Mouse (Mus musculus): ENCODE results near the gene Brms1.

Gene Brms1

DNA sequence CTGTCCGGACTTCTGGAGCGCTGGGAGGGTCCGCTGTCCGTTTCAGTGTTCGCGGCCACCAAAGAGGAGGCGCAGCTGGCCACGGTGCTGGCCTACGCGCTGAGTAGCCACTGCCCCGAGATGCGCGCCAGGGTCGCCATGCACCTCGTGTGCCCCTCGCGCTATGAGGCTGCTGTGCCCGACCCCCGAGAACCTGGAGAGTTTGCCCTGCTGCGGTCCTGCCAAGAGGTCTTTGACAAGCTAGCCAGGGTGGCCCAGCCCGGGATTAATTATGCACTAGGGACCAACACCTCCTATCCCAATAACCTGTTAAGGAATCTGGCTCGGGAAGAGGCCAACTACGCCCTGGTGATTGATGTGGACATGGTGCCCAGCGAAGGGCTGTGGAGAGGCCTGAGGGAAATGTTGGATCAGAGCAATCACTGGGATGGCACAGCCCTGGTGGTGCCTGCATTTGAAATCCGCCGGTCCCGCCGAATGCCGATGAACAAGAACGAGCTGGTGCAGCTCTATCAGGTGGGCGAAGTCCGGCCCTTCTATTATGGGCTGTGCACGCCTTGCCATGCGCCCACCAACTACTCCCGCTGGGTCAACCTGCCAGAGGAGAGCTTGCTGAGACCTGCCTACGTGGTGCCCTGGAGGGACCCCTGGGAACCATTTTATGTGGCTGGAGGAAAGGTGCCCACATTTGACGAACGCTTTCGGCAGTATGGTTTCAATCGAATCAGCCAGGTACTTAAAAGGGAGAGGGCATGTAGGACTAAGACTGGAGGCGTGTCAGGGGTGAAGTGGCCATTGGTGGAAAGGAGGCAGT is 1.6 kb upstream of the Brms1 start:
- DNase-seq: peak in 1 of 2 experiments; percentile 64

DNA sequence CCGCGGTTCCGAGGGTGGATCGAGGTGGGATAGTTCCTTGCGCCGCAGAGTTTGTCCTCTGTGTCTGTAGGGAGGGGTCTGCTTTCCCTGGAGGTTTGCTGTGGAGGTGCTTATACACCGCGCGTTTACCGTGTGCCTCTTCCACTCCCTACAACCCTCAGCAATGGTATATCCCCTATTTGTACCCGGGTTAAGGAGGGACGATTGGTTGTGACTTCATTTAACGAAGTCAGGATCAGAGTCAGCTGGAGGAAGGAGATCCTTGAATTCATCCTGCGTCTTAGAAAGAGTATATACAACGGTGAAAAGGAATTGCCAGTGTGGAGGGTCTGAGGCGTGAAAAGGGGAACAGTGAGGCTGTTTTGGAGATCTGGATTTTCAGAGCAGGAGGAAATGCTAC is 434 bp downstream of the Brms1 start:
- DNase-seq: no peak

DNA sequence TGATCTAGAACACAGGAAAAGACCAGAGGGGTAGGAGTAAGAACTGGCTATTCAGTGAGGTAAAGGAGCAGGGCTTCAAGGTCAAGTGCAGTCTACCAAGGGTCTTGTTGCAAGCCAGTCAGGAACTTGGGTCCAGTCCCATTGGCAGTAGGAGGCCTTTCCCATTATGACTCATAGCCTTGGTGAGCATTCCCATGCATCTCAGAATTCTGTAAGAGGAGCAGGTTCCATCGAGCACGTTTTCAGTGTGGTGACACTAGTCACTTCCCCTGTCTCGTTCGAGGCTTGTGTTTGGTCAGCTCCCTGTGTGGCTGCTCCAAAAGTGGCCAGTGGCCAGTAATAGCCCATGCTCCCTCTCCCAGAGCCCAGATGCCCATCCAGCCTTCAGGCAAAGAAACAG is 4.4 kb downstream of the Brms1 start:
- DNase-seq: peak in 1 of 2 experiments; percentile 40

DNA sequence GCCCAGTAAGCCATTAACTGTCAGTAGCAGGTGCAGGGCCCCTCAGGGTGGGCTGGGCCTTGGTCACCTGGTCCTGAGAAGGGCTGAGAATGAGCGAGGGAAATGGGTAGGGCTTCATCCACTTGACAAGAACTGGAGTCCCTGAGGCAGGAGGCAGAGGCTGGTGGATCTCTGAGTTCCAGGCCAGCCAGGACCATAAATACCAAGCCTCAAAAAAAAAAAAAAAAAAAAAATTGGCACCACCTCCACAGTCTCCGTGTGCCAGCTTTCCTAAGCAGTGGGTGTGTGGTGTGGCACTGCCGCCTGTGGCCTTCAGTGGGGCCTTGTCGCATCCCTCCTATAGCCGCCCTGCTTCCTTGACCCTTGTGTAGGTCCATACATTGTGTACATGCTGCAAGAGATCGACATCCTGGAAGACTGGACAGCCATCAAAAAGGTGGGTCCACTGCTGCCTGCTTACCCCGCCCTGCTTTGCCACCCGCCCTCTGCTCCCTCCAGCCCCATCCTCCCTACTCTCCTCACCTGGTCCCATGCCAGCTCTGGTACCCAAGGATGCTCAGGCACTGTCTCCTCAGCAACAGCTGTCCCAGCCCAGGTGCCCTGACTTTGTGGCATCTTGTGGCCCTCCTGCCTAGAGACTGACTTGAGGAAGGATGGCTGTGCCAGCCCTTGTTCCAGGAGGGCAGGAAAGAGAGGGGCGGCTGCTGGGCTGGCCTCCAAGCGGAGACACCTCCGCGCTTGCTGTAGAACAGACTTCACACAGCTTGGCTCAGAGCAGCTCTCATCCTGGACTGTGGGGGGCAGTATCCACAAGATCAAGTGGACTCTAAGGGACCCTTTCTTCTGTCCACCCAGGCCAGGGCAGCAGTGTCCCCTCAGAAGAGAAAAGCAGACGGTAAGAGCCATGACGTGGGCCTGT is 7.2 kb downstream of the Brms1 start:
- peak in 1 of 2 experiments; percentile 42 for DNase-seq

DNA sequence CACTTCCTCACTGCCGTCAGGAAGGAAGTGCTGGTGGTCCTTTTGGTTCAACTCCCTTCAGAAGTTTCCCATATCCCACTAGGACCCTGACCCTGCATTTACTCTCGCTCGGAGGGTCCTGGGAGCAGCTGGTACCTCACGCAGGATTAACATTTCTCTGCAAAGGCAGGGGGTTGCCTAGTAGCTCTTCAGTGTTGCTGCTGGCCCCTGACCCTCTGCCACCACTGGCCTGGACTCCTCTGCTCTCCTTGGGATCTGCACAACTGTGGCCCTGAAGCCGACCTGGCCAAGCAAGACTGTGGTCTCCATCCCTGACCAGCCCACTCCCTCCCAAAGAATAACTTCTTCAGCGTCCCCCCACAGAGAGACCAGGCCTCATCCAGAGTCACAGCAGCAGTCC is 8.2 kb downstream of the Brms1 start:
- DNase-seq: no peak

DNA sequence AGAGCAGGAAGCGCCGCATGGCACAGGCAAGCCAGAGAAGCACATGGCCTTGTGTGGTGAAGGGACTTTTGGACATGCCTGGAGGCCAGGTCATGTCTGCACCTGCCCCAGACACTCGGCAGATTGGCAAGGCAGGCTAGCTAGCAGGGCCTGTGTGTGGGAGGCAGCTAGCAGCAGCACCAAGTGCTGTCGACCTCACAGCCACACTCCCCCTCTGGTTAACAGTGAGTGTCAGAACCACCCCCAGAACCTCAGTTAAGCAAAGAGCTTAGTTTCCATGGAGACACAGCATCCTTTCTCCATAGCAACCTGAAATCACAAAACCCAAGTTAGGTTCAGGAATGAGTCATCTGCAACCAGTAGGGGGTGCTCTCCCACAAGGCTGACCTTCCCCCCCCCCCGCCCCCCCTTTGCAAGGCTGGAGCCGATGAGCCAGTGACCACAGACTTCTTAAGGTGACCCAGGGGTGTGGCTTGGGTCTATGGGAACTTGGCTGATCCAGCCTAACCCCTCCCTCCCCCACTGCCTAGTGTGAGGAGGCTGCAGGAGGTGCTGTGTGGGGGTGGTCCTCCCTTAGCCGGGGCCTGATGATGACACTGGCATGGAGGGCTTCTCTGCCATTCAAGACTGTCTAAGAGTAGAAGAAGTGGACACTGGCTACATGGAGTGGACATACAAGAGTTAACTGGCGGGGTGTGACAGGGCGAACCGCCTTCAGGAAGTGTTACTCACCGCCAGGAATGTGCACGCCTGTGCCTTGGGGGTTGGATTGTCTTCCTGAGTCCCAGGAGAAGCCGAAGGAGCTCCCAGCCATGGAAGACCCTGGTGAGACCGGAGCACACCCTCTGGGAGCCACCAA is 9.1 kb downstream of the Brms1 start, which contains the start of gene Rin1:
Rin1 (plus strand) TSS at position 435 of the 859 bp plus-strand sequence.
- peak in 1 of 2 experiments; percentile 60 for DNase-seq

DNA sequence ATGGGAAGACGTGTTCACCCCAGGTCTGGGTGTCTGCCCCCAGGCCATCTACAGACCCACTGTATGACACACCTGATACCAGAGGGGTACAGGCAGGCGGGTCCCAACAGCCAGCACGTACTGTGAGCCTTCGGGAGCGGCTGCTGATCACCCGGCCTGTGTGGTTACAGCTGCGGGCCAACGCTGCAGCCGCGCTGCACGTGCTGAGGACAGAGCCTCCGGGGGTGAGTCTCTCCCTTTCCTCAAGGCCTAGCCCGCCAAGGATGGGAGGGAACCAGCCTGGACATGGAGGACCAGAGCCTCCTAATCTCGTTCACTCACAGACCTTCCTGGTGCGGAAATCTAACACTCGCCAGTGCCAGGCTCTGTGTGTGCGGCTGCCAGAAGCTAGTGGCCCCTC is 9.9 kb downstream of the Brms1 start:
- DNase-seq: peak in 1 of 2 experiments; percentile 36

DNA sequence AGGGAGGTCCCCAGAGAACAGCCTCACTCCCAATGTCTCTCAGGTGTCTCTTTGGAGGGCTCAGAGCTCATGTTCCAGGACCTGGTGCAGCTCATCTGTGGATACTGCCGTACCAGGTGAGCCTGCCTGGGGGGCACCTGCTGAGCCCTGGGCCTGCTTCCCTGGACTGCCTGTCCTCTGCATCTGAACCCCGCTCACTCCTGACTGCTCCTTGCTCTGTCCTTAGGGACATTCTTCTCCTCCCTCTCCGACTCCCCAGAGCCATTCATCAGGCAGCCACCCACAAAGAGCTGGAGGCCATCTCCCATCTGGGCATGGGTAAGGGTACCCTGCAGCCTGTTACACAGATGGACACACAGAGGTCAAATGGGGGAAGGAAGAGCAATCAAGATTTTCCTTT is 10.4 kb downstream of the Brms1 start:
- DNase-seq: peak; percentile 40

DNA sequence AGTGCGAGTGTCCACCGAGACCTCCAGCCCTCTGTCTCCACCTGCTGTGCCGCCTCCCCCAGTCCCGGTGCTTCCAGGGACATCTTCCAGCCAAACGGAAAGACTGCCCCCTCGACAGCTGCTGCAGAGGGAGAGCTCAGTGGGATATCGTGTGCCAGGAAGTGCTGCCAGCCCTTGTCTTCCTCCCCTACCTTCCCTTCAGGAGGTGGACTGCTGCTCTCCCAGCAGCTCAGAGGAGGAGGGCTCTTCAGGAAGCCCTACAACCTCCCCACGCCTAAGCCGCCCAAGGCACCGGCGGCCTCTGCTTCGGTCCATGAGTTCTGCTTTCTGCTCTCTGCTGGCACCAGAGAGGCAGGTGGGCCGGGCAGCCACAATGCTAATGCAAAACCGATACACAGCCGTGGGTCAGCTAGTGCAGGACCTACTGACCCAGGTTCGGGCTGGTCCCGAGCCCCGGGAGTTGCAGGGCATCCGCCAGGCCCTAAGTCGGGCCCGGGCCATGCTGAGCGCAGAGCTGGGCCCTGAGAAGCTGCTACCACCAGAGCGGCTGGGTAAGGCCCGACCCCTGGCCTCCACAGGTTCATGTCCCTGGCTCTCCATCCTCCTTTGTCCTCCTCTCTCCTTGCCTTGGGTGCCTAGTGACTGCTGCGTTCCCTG is 11.1 kb downstream of the Brms1 start:
- DNase-seq: peak; percentile 54 to 63

DNA sequence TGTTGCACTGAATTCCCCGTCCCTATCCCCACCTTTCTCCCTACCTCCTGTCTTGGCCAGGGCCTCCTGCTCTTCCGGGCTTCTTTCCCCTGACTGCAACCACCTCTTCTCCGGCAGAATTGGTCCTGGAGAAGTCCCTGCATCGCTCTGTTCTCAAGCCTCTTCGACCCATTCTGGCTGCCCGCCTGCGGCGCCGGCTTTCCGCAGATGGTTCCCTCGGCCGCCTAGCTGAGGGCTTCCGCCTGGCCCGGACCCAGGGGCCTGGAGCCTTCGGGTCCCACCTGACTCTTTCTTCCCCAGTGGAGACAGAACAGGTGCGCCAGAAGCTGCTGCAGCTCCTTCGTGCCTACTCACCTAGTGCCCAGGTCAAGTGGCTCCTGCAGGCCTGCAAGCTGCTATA is 11.7 kb downstream of the Brms1 start:
- DNase-seq: peak; percentile 75 to 82

DNA sequence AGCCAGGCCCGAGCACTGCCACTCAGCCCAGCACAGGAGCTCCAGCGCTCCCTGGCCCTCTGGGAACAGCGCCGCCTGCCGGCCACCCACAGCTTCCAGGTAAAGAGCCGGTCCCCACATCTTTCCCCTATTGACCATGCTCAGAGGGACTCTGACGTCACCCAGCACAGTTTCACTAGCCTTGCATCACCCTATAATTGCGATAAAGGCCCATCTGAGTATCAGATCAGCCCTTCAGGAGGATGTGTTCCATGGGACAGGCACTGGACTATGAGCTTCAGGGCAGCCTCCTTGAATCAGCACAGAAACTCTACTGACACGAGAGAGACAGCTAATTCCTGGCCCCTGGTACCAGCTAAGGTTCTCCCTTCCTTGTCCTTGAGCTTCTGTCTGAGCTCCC is 12.8 kb downstream of the Brms1 start:
- peak; percentile 76 to 88 for DNase-seq

DNA sequence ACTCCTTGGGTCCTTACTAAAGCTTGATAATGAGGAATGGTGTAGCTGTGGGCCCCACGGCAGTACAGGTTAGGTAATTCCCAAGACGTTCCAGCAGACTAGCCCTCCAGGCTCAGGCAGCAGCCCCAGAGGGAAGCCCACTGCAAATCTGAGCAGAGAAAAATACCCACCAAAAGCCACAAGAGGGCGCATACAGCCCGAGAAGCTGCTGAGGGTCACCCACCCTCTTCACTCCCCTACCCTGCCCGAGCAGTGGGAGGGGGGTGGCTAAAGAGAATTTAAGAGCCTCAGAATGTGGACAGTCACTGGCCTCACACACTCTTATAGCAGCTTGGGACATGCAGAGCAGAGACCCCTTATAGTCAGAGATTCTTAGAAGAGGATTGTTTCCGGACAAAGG is 15.1 kb downstream of the Brms1 start:
- peak in 1 of 2 experiments; percentile 53 for DNase-seq

DNA sequence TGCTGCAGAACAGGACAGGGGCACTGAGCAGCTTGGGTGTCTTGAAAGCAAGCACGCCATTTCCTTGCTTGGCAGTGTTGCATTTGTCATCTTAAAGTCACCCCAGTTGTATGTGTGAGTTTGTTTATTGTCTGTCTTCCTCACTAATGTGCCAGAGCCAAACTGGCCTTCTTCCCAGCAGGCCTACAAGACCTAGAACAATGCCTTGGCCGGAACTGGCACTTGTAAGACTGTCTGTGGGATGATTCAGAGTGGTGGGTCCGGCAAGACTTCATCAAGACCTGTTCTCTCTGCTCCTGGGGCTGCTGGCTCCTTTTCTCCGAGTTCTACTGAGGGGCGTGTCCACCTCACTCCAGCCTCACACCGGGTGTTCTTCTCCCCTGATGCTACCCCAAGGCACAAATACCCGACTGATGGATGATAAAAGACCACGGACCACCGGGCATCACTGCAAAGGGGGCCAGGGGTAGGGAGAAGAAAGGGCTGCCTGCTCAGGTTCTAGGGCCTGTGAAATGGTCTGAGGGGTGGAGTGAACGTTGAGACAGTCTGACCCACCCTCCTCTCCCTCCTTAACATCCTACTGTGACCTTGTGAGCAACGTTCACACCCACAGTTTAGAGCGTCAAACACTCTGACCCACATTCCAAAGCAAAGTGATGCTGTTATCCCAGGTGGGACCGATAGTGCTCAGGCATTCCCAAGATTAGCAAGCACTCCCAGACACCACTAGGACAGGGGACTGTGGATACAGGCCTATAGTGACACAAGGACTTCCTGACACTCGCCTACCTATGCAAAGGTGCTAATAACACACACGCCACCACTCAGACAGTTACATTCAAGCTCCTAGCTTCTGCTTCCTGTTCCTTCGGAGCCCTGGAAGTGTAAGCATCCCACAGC is 17.0 kb downstream of the Brms1 start:
- no peak for DNase-seq

DNA sequence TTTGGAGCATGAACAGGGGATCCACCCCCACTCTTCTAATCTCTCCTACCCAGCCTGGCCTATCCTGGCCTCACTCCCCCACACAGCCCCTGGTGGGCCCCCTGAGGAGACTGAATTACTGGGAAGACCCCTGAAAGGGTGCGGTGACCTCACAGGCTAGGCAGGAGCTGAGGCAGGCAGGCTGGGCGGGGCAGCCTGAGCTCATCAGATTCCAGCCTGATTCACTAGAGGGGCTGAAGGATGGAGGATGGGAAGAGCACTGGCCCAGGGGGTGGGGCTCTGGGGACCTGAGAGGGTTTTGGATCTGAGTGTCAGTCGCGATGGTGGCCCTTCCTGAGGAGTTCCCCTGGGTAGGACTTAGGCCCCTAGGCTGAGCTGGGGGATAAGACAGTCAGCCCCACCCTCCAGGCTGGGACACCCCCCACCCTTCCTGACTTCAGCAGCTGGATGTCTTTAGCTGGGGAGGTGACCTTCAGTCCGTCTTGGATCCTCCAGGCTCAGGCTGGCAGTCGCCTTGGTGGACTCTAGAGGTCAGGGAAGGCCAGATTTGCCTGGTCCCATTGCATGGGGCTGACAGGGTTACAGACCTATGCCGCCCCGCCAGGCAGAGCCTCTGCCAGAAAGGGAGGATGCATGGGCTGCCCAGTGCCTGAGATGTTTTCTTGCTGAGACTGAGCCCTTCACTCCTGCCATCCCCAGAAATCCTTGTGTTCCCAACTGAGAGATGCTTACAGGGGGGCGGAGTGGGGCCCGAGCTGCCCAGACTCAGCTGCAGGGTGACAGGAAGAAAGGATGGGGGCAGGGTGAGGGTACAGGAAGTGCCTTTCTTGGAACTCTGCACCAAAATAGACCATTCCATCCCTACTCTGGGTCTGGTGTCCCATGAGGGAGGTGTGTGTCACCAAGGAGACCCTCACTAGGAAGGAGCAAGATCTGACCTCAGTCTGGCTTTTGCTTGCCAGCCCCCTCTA is 17.9 kb downstream of the Brms1 start:
- DNase-seq: no peak

DNA sequence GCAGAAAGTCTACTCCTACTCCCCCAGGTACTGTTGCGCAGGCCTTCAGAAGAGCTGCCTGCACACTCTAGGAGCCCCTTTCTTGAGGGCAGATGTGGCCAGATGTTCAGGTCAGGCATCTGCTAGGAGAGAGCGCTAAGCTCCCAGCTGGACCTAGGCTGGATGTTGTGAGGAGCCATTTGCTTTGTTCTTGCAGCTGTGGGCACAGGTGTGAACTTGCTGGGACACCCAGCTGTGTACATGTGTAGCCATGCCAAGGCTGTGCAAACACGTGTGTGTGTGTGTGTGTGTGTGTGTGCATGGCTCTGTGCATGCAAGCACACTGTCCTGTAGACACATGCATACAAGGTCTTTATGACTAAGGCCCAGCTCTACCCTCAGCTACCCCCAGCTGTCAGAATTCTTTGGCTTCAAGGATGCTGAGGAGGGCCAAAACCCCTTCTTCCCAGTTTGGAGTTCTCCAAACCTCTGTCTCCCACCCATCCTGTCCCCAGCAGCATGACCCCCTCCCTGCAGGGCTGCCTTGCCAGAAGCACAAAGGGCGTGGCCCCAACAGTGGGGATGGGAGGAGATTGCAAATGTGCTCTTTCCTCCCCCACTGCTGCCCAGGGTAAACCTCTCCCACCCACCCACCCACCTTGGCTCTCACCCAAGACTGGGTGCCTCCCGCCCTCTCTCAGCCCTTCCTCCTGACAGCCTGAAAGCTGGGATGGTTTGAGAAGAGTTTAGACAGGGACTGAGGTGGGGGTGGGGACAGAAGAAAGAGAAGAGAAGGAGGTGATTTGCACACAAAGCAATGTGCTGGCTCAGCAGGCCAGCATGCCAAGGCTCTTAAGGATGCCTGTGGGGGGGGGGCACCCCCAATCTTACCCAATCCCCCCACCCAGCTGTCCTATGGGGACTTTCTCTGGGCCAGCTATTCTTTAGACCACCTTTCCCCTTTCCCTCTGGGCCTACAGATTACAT is 19.5 kb downstream of the Brms1 start:
- no peak for DNase-seq

DNA sequence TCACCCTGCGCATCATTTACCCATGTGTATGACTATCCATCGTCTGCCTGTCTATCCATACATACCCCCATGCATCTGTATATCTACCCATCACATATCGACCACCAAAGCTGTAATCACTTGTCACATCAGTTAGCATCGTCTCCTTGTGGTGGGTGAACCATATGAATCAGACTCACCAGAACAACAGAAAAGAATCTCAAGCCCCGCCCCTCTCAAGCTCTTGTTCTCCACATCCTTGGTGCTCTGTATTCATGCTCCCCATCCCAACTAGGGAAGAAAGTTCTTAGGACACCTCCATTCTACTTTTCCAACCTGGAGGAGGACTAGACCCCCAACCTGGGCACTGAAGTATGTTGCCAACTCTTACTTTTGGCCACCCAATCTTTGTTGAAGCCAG is 20.9 kb downstream of the Brms1 start:
- no peak for DNase-seq

DNA sequence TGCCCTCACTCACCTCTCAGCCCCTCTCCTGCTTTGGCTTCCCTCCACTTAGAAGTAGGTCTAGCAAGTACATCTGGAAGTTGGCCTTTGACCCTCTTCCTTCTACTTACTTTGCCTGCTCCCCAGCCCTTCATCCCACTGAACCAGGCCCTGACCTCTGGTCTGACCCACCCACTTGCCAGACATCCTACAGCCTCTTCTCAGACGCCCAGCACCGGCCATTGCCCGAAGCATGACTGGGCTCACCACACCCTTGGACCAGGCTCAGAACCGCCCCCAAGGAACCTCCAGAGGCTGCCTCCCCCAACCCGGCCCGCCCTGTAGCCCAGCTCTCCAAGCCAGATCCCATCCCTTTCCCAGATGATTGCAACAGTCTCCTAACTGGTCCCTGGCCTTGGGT is 21.3 kb downstream of the Brms1 start:
- DNase-seq: no peak

DNA sequence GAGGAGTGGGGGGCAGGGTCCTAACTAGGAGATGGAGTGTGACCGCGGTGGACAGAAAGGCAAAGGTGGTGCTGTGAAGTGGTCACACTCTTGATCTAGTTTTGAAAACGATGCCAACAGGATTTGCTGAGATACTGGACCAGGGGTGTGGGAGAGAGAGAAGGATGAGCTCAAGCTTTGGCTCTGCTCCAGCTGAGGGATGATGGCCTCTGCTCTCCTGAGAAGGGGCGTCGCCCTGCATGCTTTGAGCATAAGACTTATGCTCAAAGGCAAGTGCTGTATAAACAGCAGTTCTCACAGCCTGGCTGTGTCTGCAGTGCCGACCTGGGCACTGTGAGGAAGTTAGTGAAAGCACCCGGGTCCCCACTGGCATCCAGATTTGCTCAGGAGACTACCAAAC is 23.9 kb downstream of the Brms1 start:
- no peak for DNase-seq

Measured in cerebellum, postnatal 25 days (tissue).